Mouse (Mus musculus): ENCODE data around the gene Unc93b1.
"Not testable (repeated sequence)": the region's sequence is repeated elsewhere in the genome, so short reads cannot be mapped to it uniquely, and the experiment has no call there.

Unc93b1 gene

DNA sequence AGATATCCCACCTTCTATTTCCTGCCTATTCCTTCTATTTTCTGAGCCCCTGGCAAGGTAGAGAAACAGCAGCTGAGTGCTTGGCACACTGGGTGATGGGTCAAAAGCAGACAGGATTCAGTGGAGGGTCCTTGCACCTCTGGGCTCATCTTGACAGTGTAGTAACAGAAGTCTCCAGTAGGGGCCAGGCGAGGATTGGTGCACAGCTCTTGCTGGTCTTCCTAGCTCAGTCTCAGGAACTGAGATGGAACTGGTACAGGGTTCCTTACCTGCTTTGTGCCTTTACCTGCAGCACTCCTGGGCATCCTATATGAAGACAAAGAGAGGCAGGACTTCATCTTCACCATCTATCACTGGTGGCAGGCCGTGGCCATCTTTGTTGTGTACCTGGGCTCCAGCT is 11.7 kb downstream of the Unc93b1 start:
- peak; percentile 50 to 65 for DNase-seq (ENCODE audit: low spot score in 2 of 2)

DNA sequence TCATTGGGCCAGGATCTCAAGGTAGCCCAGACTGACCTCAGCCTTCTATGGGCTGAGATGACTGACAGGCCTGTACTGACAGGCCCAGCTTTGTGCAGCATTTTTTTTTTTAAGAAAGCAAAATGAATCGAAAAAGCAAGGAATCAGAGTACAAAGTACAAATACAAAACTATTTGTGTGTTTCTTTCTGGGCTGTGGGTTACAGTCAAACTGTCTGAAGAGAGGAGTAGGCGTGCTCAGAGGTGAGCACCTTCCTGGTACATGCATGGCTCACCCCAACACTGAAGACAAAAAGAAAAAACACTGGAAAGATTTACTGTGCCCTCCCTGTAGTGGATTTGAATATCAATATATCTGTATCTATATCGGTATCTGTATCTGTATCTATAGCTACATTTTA is 12.8 kb downstream of the Unc93b1 start:
- DNase-seq (ENCODE audit: low spot score in 2 of 2): no peak

GRCm38 (mm10) chr19:3948546-3948945 is 13.6 kb downstream of the Unc93b1 start:
- DNase-seq (ENCODE audit: low spot score in 2 of 2): no peak

- DNase-seq (ENCODE audit: low spot score in 2 of 2): no peak
These were observed 15.3 kb downstream of the Unc93b1 start for GRCm38 (mm10) chr19:3950331-3950730.

DNA sequence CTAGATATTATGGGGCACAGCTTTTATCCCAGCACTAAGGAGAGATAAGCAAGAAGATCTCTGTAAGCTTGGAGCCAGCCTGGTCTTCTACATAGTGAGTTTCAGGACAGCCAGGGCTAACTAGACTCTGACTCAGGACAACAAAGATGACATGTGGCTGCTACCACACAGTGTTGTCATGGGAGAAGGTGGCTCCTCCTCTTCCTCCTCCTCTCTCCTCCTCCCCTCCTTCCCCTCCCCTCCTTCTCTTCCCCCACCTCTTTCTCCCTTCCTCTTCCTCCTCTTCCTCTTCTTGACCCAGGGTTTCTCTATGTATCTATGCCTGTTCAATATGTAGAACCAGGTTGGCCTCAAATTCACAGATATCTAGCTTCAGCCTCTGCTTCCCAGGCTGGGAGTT is 16.5 kb downstream of the Unc93b1 start:
- DNase-seq (ENCODE audit: low spot score in 2 of 2): no peak

GRCm38 (mm10) chr19:3952099-3952498 is 17.1 kb downstream of the Unc93b1 start:
- DNase-seq (ENCODE audit: low spot score in 2 of 2): no peak

- DNase-seq (ENCODE audit: low spot score in 2 of 2): no peak
These were observed 20.0 kb downstream of the Unc93b1 start for GRCm38 (mm10) chr19:3955033-3955432.

DNA sequence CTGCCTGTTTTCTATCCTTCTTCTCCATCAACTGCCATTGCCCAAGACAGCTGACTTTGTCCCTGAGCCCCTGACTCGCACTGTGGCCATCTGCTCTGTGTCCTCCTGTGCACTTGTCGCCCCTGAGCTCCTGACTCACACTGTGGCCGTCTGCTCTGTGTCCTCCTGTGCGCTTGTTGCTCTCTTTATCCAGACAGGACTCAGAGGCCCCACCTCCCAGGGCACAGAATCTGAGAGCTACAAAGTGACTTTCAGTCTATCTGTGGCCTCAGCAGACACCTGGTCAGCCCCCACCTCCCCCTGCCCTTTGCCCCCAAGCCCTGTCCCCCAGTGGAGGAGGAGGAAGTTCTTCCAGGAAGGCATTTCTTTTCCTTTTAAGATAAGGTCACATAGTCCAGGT is 20.8 kb downstream of the Unc93b1 start:
- no peak for DNase-seq (ENCODE audit: low spot score in 2 of 2)

DNA sequence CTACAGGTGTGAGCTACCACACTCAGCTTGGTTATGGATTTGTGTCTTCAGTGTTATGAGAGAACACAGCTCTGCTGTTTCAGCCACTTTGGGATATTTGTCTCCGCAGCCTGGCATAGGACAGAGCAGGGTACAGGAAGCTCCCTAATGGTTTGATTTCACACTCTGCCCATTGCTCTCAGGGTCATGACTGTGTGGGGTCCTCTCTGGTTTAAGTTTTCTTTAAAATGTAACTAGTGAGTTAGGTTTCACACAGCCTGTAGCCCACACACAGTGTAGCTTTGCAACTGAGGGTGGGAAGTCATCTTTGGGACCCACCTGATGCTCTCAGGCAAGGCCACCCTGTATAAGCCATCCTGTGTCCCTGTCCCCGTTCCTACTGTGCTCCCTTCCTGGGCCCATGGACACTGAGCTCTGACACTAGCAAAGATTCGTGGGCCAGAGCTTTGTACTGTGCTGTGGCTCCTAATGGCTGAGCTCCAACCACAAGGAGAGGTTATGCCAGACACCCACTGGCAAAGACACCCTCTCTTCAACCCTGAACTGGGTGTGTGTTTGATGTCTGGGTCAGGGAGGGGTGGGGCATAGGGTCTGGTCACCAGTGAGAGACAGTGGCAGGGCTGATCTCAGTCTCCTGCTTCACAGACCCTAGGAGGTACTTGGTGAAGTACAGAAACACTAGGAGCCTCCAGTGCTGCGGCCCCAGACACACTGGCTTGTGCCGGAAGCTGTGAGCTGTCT is 22.5 kb downstream of the Unc93b1 start:
- DNase-seq (ENCODE audit: low spot score in 2 of 2): not testable (repeated sequence)

DNA sequence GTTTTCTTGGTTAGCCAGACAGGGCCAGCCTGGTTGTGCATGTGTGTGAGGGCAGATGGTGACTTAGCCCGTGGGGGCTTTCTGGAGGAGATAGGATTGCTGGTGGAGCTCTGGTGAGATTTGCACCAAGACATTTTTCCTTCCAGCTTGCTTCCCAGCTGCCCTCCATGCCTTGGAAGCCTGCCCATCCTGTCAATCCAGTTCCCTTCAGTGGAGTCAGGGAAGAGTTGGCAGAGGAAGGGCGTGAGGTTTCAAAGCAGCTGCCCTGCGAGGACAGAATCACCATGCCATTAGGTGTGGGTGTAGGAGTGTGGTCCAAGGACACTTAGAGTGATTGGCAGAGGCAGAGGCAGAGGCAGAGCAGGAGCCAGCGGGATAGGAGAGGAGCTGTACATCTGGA is 23.5 kb downstream of the Unc93b1 start, which contains the start of gene Aldh3b3:
Aldh3b3 (plus strand) TSS at position 176 of the 400 bp plus-strand sequence.
- no peak for DNase-seq (ENCODE audit: low spot score in 2 of 2)

DNA sequence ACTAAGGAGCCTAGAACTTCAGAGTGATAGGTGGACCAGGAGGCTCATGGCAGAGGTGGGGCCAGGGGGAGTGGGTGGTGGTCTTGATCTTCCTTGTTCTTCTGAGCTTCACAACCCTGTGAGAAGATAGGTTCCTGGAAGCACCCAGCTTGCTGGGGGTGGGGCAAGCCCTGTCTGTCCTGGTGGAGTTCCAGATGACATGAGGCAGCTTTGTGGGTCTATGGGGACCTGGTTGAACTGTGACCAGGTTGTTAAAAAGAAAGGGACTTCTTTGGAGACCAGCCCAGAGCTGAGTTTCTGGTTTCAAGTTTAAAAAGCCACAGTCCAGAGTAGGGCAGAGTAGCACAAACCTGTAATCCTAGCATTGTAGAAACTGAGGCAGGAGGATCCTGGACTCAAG is 24.0 kb downstream of the Unc93b1 start:
- DNase-seq (ENCODE audit: low spot score in 2 of 2): no peak

- DNase-seq (ENCODE audit: low spot score in 2 of 2): no peak
These were observed 25.2 kb downstream of the Unc93b1 start for GRCm38 (mm10) chr19:3960211-3960610.

DNA sequence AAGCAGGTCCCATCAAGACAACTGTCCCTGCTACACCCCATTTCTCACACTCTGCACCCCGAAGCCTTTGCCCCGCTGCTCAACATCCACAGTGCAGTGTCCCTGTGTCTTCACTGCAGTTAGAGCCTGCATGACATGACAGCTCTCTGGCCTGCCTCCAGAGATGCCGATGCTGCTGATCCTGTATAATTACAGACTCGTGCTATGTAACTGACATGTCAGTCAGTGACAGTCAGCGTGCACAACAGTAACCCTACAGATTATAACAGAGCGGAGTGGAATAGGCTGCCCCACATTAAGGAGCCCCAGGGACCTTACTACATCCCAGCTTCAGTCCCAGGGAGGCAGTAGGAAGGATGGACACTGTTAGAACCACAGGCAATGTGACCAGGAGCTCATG is 26.8 kb downstream of the Unc93b1 start:
- DNase-seq (ENCODE audit: low spot score in 2 of 2): not testable (repeated sequence)

- DNase-seq (ENCODE audit: low spot score in 2 of 2): no peak
These were observed 27.5 kb downstream of the Unc93b1 start for GRCm38 (mm10) chr19:3962469-3962868.

DNA sequence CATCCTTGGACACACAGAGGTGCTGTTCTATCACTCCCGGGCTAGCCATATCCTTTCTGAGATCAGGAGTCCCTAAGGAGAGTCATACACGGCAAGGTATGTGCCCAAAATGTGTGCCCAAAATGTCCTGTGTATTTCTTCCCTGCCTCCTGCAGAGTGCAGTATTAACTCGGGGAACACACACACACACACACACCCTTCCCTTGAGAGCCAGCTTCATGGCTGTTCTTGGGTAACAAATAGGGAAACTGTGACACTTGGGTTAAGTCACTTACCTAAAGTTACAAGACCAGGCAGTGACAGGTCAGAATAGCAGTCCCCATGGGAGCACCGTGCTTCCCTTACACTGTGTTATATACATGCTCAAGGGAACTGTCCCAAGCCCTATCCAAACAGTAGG is 29.0 kb downstream of the Unc93b1 start:
- DNase-seq (ENCODE audit: low spot score in 2 of 2): no peak

- no peak for DNase-seq (ENCODE audit: low spot score in 2 of 2)
These were observed 31.5 kb downstream of the Unc93b1 start for GRCm38 (mm10) chr19:3966330-3967075.

DNA sequence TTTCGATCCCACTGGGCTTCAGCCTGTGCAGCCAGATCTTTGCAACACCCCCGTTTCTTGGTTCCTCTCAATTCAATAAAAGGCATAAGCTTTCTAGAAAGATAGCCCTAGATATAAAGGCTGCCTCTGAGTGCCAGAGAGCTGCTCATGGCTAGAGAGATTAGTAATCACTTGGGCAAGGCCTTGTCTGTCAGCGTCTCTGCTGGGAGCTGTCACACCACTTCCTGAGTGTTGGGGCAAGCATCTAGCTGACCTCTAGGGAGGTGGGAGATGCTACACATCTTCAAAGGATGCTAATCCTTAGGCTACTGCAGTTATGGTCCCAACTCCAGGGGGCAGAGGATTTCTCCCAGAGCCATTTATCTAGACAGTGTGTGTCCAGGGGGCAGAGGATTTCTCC is 32.3 kb downstream of the Unc93b1 start:
- no peak for DNase-seq (ENCODE audit: low spot score in 2 of 2)

- no peak for DNase-seq (ENCODE audit: low spot score in 2 of 2)
These were observed 37.2 kb downstream of the Unc93b1 start, which contains the start of gene Aldh3b2 for GRCm38 (mm10) chr19:3972229-3972628. TSS of gene Aldh3b2 (plus strand) at chr19:3972328.

DNA sequence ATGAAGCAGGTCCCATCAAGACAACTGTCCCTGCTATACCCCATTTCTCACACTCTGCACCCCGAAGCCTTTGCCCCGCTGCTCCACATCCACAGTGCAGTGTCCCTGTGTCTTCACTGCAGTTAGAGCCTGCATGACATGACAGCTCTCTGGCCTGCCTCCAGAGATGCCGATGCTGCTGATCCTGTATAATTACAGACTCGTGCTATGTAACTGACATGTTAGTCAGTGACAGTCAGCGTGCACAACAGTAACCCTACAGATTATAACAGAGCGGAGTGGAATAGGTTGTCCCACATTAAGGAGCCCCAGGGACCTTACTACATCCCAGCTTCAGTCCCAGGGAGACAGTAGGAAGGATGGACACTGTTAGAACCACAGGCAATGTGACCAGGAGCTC is 39.6 kb downstream of the Unc93b1 start:
- not testable (repeated sequence) for DNase-seq (ENCODE audit: low spot score in 2 of 2)

GRCm38 (mm10) chr19:3975866-3976265 is 40.9 kb downstream of the Unc93b1 start:
- peak in 1 of 2 experiments; percentile 20 for DNase-seq (ENCODE audit: low spot score in 2 of 2)

- DNase-seq (ENCODE audit: low spot score in 2 of 2): peak; percentile 75 to 80
These were observed 45.3 kb downstream of the Unc93b1 start for GRCm38 (mm10) chr19:3980309-3980708.

DNA sequence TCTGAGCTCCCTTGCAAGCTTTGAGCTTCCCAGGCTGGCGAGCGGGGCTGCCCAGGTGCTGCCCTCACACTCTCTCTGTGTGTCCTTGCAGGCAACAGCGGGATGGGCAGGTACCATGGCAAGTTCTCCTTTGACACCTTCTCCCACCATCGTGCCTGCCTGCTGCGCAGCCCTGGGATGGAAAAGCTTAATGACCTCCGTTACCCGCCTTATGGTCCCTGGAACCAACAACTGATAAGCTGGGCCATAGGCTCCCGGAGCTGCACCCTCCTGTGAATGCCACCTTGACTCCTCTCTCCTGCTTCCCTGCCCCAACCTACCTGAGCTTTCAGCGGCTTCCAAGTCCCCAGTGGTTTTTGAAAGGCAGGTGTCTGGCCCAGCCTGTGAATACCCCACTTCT is 45.9 kb downstream of the Unc93b1 start:
- no peak for DNase-seq (ENCODE audit: low spot score in 2 of 2)

Measured in natural killer cell, adult 2 months (primary cell).